Mouse (Mus musculus) left cerebral cortex, adult 9 months (tissue): ENCODE results near the gene Tmem213.

ENCODE experiments used
- DNase-seq, 2 experiments: peaks; one replicate each; pipeline ENCODE4 v3.0.0; 2022; ENCODE audit warnings: low spot score in 2 of 2

The Tmem213 gene

DNA sequence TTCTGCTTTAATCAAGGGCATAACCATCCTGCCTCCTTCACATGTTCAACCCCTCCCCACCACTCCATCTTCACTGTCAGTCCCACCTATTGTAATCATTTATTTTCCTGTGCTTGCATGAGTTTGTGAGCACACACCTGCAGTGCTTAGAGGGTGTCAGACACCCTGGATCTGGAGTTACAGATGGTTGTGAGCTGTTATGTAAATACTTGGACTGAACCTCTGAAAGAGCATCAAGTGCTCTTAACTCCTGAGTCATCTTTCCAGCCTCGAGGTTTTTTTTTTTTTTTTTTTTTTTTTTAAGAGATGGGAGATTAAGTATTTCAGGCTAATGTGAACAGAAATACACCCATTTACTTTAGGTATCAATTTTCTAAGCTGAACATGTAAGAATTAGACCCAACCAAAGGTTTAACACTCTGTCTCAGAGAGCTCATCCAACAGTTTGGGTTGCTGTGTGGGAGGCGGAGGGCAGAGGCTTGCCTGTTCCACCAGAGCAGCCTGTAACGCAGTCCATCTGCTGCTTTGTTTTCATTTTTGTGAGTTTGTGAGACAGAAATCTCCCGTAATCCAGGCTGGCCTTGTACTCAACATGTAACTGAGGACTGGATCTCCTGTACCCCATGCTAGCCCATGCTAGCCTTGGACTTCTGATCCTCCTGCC lies 7.2 kb downstream of the Tmem213 start:
- DNase-seq = peak in 1 of 2 experiments; percentile 46

DNA sequence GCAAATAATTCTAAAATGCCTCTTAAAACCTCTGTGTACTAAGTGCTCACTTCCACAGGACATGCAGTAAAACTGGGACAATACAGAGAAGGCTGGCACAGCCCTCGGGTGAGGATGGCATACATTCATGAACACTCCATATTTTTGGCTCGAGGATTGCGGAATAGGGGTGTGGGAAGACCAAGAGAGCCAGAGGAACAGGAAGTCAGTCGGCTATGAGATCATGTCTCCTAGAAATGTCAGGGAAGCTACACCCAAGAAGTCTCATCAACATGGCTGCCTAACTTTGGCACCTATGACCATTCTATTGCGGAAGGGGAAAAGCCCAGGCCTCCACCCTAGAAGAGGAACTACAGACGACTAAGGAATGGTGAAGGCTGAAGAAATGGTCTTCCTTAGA lies 9.3 kb downstream of the Tmem213 start:
- DNase-seq = no peak

DNA sequence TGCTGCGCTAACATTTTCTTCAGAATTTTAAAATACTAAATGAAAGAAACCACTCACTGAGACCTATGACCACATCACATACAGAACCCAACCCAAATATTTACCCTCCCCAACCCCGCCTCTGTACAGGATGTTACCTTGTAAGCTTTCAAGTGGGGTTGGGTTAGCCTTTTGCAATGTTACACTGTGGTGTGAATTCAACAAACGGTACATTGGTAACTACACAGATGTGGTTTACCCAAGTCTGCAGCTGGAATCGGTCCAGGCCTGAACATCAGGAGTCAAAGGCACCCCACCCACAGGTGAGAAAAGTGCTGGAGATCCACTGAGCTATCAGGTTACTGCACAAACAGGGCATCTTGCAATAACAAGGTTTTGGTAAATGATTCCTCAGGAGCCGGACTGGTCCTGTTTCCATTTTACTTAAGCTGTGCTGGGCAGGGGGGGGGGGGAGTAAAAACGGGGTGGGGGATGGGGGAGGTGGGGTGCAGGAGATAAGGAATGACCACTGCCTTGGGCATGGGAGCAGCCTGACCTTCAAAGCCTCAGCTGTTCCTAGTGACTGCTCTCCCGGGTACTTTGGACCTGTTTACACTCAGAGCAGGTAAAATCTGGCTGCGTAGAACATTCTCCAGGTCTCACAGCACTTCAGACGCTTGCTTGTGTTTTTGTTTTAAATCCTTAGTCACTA lies 11.8 kb downstream of the Tmem213 start:
- no peak for DNase-seq

DNA sequence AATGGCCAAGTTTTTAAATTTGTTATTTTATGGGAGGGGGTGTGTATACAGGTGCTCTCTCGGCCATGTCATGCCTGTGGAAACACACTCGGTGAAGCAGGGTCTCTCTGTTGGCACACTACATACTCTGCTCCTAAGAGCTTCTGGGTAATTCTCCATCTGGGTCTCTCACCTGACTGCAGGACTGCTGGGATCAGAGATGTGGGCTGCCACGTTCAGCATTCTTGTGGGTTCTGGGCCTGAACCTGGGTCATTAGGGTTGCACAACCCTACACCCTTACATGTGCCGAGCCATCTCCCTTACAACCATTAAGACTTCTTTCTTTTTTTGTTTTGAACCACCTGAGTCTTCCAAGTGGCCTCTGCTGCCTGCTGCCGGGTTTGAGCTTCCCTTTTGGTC lies 12.8 kb downstream of the Tmem213 start:
- no peak for DNase-seq

DNA sequence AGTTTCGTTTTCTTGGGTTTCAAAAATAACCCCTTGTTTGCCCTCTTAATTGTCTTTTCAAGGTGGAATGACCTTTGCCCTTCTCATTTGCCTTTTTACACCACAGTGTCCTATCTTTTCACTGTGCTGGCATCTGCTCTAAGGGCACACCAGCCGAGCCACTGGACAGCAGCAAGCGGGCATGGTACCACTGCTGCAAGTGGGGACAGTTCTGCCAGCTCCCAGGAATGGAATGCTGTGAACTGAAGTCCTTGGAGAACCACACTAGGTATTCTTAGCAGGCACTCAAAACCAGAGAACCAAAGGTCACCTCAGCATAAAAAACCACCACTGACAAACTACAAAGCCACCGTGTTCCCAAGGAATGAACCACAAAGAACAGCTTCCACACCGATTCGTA lies 13.7 kb downstream of the Tmem213 start:
- no peak for DNase-seq

DNA sequence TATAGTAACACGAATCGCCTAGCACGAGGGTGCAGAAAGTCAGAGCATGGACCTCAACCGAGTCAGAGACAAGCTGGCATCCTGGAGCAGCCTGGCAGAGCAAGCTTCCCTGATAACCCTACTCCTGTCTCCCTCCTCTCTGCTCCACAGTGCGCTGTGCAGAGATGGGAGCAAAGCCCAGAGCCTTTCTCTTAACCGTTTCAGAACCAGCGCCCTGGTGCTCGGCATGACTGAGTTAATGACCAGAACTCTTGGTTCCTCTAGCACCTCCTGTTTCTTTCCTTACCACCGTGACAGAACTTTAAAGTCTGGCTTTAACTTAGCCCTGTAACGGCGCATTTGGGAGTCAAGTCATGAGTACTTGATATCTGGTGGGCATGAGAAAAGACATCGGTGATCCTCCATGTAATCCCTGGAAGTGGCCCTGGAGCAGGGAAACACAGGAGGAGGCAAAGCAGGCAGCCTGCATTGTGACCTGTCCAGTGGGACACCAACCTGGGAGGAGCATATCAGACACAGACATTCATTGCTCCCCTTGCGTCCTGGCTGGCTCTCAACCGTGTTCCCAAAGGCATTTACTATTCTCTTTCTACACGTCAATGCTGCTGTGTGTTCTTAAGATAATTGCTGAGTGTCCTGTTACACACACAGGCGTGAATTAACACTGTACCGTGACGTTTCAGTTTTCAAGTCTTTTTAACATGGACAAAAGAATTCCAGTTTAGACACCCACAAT lies 14.6 kb downstream of the Tmem213 start:
- no peak for DNase-seq

DNA sequence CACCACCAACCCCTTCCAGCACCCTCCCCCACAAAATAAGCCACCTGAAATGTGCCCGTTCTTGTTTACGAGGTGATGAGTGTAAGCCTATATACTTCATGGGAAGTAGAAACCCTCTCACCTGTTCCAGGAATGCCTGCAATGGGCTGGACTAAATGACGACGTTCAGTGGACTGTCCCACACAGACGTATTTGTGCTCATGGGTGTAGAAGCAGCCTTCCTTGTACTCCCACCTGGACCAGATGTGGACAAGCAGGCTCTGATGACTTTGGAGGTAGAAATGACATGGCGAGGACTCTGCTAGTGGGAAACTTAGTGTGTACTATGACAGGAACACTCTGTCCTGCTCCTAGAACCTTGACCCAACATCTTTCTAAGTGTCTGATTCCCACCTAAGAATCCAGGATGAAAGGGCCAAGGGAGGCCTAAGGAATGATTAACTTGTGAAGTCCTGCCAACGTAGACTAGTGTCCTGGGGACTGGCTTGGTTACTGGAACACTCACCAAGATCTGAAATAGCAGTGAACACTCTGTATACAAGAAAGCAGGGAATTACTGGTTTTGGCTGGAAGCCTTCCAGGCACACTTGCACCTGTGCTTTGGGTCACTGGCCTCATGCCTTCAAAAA lies 15.3 kb downstream of the Tmem213 start, which contains the start of gene Atp6v0a4:
Atp6v0a4 (minus strand) TSS at position 380 of the 629 bp plus-strand sequence.
- no peak for DNase-seq

DNA sequence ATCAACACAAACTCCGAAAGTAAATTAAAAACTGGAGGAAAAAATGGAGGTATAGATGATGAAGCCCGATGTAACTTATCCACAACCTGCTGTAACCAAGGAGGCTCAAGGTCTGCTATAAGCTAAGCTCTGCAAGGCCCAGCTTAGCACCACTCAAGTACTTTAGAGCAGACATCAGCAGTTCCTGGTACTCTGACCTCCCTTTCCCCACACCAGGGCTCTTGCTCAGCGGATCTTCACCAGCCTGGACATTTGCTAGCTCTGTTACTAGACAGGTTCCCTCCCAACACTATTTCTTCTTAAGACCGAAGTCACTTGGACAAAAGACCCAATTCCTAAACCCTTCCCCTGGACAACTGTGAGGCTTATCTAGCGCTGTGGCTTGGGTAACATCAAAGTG lies 15.8 kb downstream of the Tmem213 start:
- DNase-seq = no peak

DNA sequence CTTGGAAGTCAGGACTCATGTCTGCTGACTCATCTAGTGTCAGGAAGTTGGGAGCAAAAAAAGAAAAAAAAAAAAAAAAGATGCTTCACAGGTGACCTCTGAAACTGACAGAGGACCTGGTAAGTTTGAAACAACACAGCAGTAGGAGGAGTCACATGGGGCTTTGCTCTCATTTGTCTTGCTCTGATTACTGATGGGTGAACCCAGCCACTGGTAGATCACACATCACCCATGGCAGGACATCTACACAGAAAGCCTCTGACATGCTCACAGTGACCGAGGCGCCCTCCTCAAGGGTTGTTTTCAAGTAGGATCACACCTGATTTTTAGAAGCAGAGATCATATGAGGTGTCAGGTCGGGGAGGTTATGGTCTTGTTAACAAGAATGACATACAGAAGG lies 16.4 kb downstream of the Tmem213 start:
- DNase-seq = no peak

DNA sequence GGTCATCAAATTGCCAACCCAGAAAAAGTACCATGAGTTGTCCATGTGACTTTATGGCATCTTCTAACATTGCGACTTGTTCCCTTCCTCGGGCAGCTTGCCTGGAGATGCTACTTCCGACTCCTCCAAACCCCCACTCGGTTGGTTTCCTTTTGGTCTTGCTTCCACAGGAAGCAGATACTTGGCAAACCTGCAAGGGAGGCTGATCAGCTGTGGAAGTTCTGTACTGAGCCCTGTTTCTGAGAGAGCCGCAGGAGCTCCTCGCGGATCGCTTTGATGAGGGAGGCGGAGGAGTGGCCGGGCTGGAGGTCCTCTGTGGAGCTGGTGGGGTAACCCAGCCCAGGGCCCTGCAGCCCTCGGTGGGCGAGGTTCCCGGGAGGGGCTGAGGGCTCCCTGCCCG lies 19.1 kb downstream of the Tmem213 start:
- no peak for DNase-seq

DNA sequence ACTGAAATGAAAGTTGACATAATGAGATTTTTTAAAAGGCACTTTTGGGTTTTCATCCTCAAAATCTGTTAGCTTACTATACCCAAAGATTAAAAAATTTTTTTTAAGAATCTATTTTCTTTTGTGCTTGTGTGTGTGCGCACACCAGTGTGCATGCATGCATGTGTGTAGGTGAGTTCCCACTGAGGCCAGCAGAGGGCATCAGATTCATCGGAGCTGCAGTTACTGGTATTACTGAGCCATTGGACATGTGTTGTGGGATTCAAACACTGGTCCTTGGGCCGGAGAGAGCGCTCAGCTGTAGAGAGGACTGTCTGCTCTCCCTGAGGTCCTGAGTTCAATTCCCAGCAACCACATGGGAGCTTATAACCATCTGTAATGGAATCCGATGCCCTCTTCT lies 20.8 kb downstream of the Tmem213 start:
- no peak for DNase-seq

DNA sequence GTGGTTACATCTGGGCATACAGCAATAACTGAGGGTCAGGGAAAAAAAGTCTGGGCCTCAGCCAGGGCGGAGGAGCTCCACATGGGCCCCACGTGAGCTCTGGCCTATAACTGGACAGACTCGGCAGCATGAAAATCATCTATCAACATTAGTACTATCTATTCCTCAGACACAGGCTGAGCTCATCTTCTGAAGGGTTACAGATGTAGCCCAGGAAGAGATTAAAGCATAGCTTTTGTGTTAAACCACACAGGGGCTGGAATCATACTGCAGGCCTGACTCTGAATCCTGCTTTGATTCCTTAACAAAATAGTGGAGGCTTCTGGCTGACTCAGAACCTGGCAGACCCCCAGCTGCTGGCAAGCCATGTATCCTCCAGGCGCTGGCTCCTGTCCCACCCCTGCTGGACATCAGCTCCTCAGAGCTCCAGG lies 22.8 kb downstream of the Tmem213 start:
- no peak for DNase-seq

DNA sequence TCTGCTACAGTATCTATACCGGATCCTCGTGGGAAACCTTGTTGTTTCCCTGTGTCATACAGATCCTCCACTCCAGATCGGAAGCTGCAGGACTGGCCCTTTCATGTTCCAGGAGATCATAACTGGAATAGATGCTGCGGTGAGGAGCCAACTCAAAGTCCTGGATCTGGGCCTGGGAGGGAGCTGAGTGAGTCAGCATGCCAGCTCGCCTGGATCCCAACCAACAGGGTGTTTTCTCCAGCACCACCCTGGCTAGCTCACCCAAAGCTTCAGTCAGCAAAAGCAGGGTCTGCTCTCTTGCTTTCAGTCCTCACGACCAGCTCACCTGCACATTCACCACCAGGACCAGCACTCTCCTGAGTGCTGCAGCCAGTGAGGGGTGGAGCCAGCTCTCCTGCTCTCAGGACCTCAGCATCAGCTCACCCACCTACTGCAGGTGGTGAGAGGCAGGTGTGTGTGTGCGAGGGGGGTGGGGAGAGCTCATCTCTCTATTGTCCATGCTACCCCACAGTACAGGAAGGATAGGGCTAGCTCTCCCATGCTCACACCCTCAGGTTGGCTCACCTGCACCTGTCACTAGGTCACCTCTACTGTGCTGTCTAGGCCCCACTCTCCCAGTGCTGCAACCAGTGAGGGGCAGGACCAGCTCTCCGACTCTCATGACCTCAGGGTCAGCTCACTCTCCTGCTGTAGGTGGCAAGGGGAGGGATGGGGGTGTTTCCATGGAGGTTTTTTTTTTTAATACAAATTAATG lies 25.9 kb downstream of the Tmem213 start:
- DNase-seq = peak in 1 of 2 experiments; percentile 79

DNA sequence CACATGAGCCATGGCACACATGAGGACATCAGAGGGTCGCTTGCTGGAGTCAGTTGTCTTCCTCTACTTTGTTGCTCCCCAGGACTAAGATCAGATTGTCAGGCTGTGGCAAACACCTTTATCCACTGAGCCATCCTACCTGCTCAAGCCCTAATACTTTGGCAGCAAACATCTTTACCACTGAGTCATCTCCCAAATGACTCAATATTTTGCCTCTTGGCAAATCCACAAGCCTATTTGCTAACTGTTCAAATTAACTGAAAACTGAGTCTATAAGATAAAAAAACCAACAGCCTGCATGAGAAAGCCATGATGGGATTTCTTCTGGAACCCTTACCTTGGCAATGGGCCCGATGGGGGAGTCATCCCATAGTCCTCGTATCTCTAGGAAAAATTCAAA lies 30.0 kb downstream of the Tmem213 start:
- no peak for DNase-seq

DNA sequence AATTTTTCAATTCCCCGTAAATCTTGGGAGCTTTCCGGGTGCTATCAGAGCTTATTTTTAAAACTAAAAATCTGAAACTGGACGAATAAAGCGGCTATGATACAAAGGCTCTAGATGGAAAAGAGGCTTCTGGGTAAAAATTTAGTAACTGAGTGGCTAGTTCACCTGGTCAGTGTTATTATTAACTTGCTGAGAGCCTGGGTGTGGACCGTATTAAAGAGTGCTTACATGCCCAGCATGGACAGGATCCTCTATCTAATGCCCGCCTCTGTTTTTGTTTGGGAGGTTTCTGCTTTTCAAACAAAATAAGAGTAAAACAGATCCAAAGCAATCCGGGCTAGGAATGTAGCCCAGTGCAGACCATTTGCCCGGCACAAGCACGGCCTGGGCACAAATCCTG lies 31.3 kb downstream of the Tmem213 start:
- no peak for DNase-seq

DNA sequence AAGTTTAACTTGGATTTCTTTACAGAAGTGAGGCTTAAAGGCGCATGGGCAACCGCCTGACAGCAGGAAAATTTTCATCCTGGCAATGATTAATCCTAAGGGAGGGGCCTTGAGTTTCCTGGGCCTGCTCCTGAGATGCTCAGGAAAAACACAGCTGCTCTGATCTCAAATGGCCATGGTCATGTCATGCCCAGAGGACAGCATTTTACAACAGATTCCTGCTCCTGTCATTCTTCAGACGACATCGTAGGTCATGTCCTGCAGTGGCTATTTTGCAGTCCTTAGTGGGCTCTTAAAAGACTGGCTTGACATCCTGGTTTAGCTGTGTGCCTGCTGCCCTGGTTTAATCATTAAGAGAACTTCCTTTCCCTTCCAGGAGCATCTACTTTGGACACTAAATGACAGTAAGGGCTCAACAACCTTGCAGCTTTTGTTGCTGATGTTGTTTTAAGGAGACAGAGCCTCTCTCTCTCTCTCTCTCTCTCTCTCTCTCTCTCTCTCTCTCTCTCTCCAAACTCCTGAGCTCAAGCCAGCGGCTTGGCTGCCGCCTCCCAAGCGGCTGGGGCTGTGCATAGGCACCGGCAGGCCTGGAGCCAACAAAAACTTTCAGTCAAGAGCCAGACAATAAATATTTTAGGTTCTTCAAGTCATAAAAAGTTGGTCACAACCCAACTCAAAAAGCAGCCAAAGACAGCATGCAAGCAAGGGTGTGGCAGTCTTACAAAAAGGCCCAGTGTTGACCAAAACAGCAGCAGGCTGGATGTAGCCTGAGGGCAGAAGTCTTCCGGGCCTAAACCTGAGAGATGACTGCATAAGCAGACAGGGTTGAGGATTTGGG lies 35.3 kb downstream of the Tmem213 start:
- DNase-seq = peak in 1 of 2 experiments; percentile 22

DNA sequence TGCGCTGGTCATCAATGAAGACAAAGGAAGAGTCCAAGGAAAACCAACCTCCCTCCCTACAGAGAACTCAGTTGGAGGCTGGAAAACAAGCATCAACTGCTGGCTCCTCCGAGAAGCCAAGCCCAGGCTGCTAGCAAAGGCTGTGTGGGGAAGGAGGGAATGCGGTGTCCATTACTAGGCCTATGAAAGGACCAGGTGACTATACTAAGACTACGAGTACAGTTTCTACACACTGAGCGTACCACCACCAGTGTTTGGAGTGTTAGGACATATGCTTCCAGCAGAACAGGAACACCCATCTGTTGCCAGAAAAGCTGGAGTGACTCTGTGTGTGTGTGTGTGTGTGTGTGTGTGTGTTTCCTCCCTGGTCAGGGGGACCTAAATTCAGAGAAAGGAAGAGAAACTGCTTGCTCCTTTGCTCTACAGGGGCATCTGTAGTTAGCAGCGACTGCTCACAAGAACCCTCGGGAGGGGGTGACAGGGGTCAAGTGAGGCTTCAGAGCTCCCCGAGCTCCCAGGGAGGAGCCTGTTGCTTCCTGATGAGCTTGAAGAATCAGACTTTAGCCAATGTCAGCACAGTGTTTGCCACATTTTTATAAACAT lies 36.5 kb downstream of the Tmem213 start:
- DNase-seq = peak in 1 of 2 experiments; percentile 33

DNA sequence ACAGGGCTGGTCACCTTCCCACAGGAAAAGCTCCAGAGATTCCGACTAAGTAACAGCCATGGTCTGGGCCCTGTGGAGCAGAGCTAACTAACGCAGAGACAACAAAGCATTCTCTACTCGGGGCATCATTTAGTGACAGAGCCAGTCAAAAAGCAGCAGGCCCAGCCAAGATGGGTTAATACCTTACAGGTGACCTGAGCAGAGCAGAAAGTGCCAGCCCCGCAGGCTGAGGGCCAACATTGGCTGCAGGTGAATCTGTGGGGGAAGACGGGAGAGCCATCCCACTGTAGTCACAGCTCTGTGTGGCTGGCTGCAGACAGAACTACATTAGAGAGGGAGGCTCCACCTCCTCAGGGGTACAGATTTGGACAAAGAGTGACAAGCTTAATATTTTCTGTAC lies 38.2 kb downstream of the Tmem213 start:
- DNase-seq = no peak

DNA sequence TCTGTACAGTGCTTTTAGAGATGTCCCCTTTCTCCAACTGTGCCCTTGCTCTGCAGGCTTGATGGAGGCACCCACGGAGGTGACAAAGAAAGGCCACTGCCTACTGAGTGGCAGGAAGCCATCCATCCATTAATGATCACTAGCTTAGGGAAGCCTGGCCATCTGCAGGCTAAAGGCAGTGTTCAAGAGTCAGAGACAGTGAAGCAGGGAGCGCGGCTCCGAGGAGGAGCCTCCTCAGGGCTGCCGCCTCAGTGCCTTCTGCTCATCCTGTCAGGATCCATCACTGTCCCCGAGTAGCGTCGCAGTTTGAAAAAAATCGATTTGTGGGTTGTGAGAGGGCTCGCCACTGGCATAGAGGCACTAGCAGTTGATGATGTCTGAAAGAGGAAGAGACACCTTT lies 39.6 kb downstream of the Tmem213 start:
- DNase-seq = no peak

DNA sequence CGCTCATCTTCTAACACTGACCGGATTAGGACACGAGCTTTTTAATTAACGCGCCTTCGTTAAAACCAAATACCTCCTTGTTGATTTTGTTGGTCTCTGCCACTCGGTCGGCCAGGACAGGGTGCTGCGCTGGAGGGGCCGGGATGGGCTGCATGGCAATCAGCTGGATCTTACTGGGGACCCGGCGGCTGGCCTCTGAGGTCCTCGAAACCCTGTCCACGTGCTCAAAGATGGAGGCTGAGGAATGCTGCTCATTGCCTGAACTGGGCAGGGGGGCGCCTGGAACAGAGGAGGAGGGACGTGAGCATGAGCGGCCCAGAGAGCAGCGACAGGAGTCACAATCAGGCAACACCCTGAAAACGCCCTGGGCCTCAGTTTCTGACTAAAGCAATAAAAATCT lies 40.4 kb downstream of the Tmem213 start:
- DNase-seq = no peak
